Mouse (Mus musculus) stomach, embryonic 16.5 days (tissue): ENCODE measurements around the gene Per1. TPM values are rescaled to one million over a fixed set of nuclear protein-coding genes. Genes with fewer than 3 reads are reported as not detected.

Source experiments
- ATAC-seq: fragments of 200-750 bp; cut with Nextera tagmentation; 2 replicates; pipeline ENCODE4 v1.8.0; 2017; ENCODE audit warnings: moderate number of reproducible peaks, moderate TSS enrichment; ENCODE audit not compliant: insufficient read depth, low FRiP score
- H3K27ac ChIP-seq: fragments of 300-500 bp; sonication (generic); 2 replicates; pipeline ENCODE4 v1.5.1; 2014; ENCODE audit warnings: low read length
- H3K27me3 ChIP-seq: fragments of 300-500 bp; sonication (generic); 2 replicates; pipeline ENCODE4 v1.6.1; 2014; ENCODE audit warnings: low read length, control low read depth, mixed read lengths; ENCODE audit not compliant: control insufficient read depth, insufficient read depth
- H3K36me3 ChIP-seq: fragments of 300-500 bp; sonication (generic); 2 replicates; pipeline ENCODE4 v1.6.1; 2014; ENCODE audit warnings: low read length; ENCODE audit not compliant: control insufficient read depth, insufficient read depth
- H3K4me1 ChIP-seq: fragments of 300-500 bp; sonication (generic); 2 replicates; pipeline ENCODE4 v1.6.1; 2014; ENCODE audit warnings: low read length, control low read depth, mixed read lengths; ENCODE audit not compliant: control insufficient read depth, insufficient read depth
- H3K4me2 ChIP-seq: fragments of 300-500 bp; sonication (generic); 2 replicates; pipeline ENCODE4 v1.6.1; 2014; ENCODE audit warnings: low read depth, low read length, mixed read lengths
- H3K4me3 ChIP-seq: fragments of 300-500 bp; sonication (generic); replicated peaks from 2 replicates; pipeline ENCODE4 v1.5.1; 2014; ENCODE audit warnings: mild to moderate bottlenecking, low read length
- H3K9ac ChIP-seq: fragments of 300-500 bp; sonication (generic); 2 replicates; pipeline ENCODE4 v1.6.1; 2014; ENCODE audit warnings: low read length
- H3K9me3 ChIP-seq: fragments of 300-500 bp; sonication (generic); replicated peaks from 2 replicates; pipeline ENCODE4 v1.6.1; 2016; ENCODE audit warnings: low read length, control low read depth; ENCODE audit not compliant: control insufficient read depth
- WGBS: fragments of 180-500 bp; shearing (Covaris S2); extraction: QIAGEN DNeasy Blood & Tissue Kit; methylation state at CpG from one replicate; pipeline ENCODE4 v1.1.7; 2014; 5-methylcytosine and 5-hydroxymethylcytosine counted together
- polyA plus RNA-seq: library from polyadenylated mRNA; unstranded; fragments of >200 nt; fragmentation: Nextera tagmentation; extraction: Ambion mirVana; gene quantifications from 2 replicates; pipeline ENCODE4 v1.2.1, GENCODE M21; 2015

The Per1 gene
- polyA plus RNA-seq, 1 experiment from 2014 or later = 21.8 TPM

- Histone ChIP-seq H3K4me2 (peak overlapping the region; percentile 95), H3K27me3 (no peaks in the 10 kb centered on the region), H3K9me3 (no peaks in the 10 kb centered on the region), H3K27ac (peak overlapping the region; percentile 95), H3K36me3 (no peaks in the 10 kb centered on the region), H3K4me1 (peaks cover 28% of the 10 kb centered on the region), H3K4me3 (peak overlapping the region; percentile 57), H3K9ac (peak overlapping the region; percentile 85)
- no peak for ATAC-seq
- WGBS = under 1% methylated on average over 30 of the region's 32 CpGs
Measured at GRCm38 (mm10) chr11:69121741-69122335, 26.8 kb downstream of the Per1 start.

GRCm38 (mm10) chr11:69122336-69122951 lies 27.4 kb downstream of the Per1 start, which contains the start of gene 9130213A22Rik:
Gene 9130213A22Rik (minus strand): TSS chr11:69122589.
- Histone ChIP-seq H3K27me3 (no peaks in the 10 kb centered on the region), H3K4me1 (peaks cover 28% of the 10 kb centered on the region), H3K9me3 (no peaks in the 10 kb centered on the region), H3K36me3 (no peaks in the 10 kb centered on the region), H3K4me2 (peak within 1 kb of the TSS; percentile 95), H3K9ac (peak within 1 kb of the TSS; percentile 85), H3K27ac (peak within 1 kb of the TSS; percentile 95), H3K4me3 (peak within 1 kb of the TSS; percentile 57)
- under 1% methylated on average over 65 of the region's 66 CpGs for WGBS
- ATAC-seq = peak; percentile 70

- ATAC-seq = peak; percentile 0; the same call in 1 of the 2 replicates
- no peaks in the 10 kb centered on the region for H3K36me3 ChIP-seq
- peak overlapping the region; percentile 85 for H3K9ac ChIP-seq
- peaks cover 28% of the 10 kb centered on the region for H3K4me1 ChIP-seq
- H3K4me3 ChIP-seq = peak overlapping the region; percentile 57
- H3K4me2 ChIP-seq = peak overlapping the region; percentile 95
- peak overlapping the region; percentile 95 for H3K27ac ChIP-seq
- under 1% methylated on average over 29 of the region's 29 CpGs for WGBS
- H3K27me3 ChIP-seq = no peaks in the 10 kb centered on the region
- no peaks in the 10 kb centered on the region for H3K9me3 ChIP-seq
Measured at GRCm38 (mm10) chr11:69123056-69123692, 28.2 kb downstream of the Per1 start.

DNA sequence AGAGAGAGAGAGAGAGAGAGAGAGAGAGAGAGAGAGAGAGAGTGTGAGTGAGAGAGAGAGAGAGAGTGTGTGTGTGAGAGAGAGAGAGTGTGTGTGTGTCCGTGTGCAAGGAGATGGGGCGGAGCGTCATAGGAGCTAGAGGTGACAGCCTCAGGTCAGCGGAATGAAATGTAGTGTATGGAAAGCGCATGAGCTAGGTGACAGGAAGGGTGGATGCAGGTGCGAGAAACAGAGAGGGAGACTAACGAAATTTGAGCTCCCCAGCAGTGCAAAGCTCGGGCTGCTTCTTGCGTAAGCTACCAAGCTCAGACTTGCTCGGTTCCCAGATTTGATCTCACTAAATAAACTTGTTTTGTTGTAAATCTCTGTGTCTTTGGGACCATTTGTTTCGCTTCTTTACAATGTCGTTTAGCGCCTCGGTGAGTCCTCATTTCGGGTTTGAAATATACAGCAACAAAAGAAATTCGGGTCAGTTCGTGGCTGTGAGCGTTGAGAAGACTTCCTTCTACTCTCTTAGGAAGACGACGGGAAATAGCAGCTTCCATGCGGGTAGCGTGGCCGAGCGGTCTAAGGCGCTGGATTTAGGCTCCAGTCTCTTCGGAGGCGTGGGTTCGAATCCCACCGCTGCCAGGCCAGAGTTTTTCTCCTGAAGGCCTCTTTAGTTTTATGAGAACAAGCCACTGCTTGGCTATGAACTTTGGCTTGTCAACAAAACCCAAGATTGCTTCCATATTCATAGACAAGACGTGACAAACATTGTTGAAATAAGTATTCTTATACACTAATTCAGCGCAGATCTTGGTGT lies 28.9 kb downstream of the Per1 start:
- Histone ChIP-seq H3K4me2 (peak overlapping the region; percentile 95), H3K4me3 (peak overlapping the region; percentile 57), H3K4me1 (peaks cover 26% of the 10 kb centered on the region), H3K9me3 (no peaks in the 10 kb centered on the region), H3K9ac (peak overlapping the region; percentile 85), H3K27ac (peak overlapping the region; percentile 88), H3K36me3 (no peaks in the 10 kb centered on the region), H3K27me3 (no peaks in the 10 kb centered on the region)
- ATAC-seq = peak; percentile 67
- WGBS = under 1% methylated on average over 31 of the region's 31 CpGs

DNA sequence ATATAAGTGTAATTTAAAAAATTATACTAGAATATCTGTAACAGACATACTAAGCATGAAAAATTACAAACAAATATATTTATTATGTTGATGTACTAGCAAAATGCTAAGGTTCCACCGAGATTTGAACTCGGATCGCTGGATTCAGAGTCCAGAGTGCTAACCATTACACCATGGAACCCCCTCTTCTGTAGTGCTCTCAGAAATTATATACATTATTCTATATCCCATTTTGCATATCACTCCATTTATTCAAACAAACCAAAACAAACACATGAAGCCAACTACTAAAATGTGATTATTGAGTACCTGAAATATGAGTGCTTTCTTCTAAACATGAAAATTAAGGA lies 29.5 kb downstream of the Per1 start:
- peak; percentile 19; the same call in 1 of the 2 replicates for ATAC-seq
- 0% methylated on average over 3 of the region's 3 CpGs for WGBS

GRCm38 (mm10) chr11:69125041-69125851 lies 30.2 kb downstream of the Per1 start:
- Histone ChIP-seq H3K9me3 (no peaks in the 10 kb centered on the region), H3K27ac (peak overlapping the region; percentile 84), H3K4me2 (peak overlapping the region; percentile 91), H3K4me3 (peak overlapping the region; percentile 65), H3K4me1 (peaks cover 14% of the 10 kb centered on the region), H3K27me3 (no peaks in the 10 kb centered on the region), H3K36me3 (no peaks in the 10 kb centered on the region), H3K9ac (peak overlapping the region; percentile 69)
- ATAC-seq = peak; percentile 27; the same call in 1 of the 2 replicates
- under 1% methylated on average over 24 of the region's 24 CpGs for WGBS

More for the DNA sequence above, 29.5 kb downstream of the Per1 start:
- Histone ChIP-seq H3K9me3 (no peaks in the 10 kb centered on the region), H3K36me3 (no peaks in the 10 kb centered on the region), H3K4me3 (peak overlapping the region; percentile 57; the same call in 1 of the 2 replicates), H3K4me2 (peak overlapping the region; percentile 95), H3K9ac (no peak overlapping the region), H3K27me3 (no peaks in the 10 kb centered on the region), H3K27ac (no peak overlapping the region), H3K4me1 (peaks cover 20% of the 10 kb centered on the region)

- no peaks in the 10 kb centered on the region for H3K9me3 ChIP-seq
- peak within 1 kb of the TSS; percentile 65 for H3K4me3 ChIP-seq
- 2% methylated on average over 3 of the region's 3 CpGs for WGBS
- peak within 1 kb of the TSS; percentile 91 for H3K4me2 ChIP-seq
- ATAC-seq = no peak
- no peaks in the 10 kb centered on the region for H3K27me3 ChIP-seq
- peaks cover 10% of the 10 kb centered on the region for H3K4me1 ChIP-seq
- peak within 1 kb of the TSS; percentile 69 for H3K9ac ChIP-seq
- peak within 1 kb of the TSS; percentile 84 for H3K27ac ChIP-seq
- no peaks in the 10 kb centered on the region for H3K36me3 ChIP-seq
Measured at GRCm38 (mm10) chr11:69125852-69125918, 30.7 kb downstream of the Per1 start, which contains the start of gene Aloxe3. Gene Aloxe3 (plus strand): TSS chr11:69125896.

DNA sequence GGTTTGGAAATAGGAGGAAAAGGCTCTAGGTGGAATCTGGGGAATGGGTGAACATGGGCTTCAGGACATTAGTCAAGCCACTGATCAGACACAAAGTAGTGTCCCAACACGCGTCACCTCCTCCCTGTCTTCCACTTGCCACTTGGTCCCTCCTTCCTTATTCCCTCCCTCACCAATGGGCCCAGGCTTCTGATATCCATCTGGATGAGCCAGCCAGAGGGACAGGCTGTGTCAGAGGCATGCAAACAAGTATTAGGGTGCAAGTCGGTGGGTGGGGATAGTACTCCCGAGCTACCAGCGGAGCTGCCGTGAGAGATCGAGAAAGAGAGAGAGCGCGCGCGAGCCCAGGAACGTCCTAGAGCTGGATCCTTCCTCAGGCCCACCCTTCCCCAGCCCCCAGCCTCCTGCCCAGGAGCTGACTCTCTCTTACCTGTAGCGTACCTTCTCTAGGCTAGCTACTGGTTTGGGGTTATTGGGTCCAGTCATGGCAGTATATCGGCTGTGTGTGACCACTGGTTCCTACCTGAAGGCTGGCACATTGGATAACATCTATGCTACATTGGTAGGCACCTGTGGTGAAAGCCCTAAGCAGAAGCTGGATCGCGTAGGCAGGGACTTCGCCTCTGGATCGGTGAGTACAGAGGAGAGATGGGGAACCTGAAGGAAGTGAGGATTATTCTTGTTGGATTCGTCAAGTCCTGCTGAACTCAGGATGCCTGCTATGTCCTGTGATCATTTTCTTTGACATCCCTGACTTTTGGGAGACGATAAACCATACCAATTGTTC lies 31.1 kb downstream of the Per1 start:
- Histone ChIP-seq H3K27ac (peak overlapping the region; percentile 84; the same call in 1 of the 2 replicates), H3K4me1 (peaks cover 7% of the 10 kb centered on the region), H3K4me3 (peak overlapping the region; percentile 65), H3K9me3 (no peaks in the 10 kb centered on the region), H3K27me3 (no peaks in the 10 kb centered on the region), H3K36me3 (no peaks in the 10 kb centered on the region), H3K4me2 (peak overlapping the region; percentile 91), H3K9ac (peak overlapping the region; percentile 69)
- no peak for ATAC-seq
- 10% methylated on average over 20 of the region's 20 CpGs for WGBS
